Mouse (Mus musculus) spleen, postnatal 4 days (tissue): ENCODE measurements around the gene Cat.
A peak's percentile ranks its signal among the peaks of the same experiment; 100 is the strongest.

Experiments used
- DNase-seq, 2 experiments: peaks; one replicate each; pipeline ENCODE4 v3.0.0; 2022; ENCODE audit warnings: low spot score in 2 of 2

Cat gene

DNA sequence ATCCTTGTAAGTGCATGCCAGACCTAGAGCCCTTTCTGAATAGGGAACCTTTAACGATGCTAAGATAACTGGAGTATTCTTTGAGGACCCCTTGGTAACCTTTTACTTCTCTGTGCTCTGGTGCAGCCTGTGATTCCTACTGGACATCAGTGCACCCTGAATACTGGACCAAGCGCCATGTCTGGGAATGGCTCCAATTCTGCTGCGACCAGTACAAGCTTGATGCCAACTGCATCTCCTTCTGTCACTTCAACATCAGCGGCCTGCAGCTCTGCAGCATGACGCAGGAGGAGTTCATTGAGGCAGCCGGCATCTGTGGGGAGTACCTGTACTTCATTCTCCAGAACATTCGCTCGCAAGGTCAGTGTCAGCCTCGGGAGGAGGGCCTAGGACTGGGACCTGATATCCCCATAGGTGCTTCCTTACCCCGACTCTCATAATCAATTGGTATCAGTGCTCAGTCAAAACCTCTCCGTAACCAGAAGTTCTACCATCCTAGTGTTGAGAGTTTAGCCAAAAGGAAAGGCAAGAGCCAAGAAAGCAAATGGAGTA lies 45.8 kb downstream of the Cat start:
- no peak for DNase-seq

DNA sequence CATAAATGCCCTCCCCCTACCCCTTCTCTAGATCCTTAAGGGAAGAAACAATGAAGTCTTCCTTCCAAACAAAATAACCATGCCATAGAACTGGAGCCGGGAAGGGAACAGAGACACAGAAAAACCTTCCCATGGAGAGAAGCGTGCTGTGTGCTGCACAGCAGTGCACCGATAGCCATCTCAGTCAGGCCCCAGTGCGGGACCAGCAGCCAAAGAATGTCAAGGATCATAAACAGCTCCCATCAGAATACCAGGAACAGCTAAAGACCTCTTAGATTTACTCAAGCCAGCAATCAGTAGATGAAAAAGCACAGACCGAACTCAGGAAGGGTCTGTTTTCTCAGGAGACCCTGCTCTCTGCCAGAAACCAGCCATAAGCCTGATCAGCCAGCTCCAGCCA lies 48.4 kb downstream of the Cat start:
- no peak for DNase-seq

DNA sequence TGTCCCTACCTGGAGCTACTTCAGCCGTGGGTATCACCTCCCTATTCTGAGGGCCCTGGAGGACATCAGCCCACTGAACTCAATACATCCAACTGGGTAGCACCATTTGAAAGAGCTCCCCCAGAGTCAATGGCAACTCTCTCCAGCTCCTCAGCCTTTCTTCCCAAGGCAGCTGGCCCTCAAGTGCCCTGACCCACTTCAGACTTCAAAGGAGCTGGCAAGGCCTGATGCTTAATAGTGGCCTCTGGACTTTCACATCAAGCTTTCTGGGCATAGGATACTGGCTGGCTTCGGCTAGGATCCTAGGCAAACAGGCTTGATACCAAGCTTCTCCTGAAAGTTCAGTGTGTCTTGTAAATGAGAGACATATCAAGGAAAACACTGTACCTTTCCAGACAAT lies 49.9 kb downstream of the Cat start:
- DNase-seq, result no peak

- no peak for DNase-seq
Measured at GRCm38 (mm10) chr2:103432695-103433275, 52.2 kb downstream of the Cat start.

DNA sequence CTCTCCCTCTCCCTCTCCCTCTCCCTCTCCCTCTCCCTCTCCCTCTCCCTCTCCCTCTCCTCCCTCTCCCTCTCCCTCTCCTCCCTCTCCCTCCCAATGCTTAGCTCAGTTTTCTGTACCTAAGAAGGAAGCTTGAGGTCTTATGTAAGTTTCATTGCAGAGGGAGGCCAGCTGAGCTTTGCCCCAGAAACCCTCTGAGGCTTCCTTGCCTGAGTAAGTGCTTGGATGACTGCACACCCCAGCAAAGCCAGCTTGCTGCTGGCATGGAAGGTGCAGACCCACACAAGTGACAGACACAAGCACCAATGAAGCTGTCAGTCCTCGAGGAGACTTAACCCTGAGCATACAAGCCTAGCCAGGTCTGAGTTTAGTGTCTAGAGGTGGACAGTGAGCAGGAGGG lies 54.2 kb downstream of the Cat start:
- DNase-seq, result no peak

- DNase-seq, result no peak
Measured at GRCm38 (mm10) chr2:103428356-103428755, 56.6 kb downstream of the Cat start.

DNA sequence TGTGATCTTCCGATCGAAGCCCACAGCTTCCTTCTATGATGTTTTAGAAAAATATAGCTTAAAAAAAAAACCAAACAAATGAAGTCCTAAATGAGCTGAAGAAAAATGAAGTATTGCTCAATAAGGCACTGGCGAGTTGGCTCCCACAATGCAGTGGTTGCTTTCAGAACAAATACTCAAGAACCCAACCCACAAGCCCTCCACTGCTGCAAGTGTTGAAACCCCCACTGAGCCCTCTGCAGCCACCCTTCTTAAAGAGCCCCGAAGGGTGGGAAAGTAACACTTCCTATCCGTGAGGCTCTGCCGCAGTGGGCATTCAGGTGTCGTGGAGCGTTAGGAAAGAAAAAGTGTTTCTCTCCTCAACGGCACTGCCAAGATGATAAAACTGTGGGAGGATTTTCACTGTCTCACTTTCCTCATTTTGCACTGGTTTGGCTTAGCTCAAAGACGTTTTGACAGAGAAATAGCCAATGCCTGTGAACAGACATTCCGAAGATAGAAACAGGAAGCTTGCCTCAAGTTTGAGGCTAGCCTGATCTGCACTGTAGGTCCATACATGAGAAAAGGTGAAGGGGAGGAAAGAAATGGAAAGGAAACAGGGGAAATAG lies 59.4 kb downstream of the Cat start:
- DNase-seq, result no peak

GRCm38 (mm10) chr2:103424349-103425026 lies 60.5 kb downstream of the Cat start:
- peak; percentile 40 to 81 for DNase-seq

DNA sequence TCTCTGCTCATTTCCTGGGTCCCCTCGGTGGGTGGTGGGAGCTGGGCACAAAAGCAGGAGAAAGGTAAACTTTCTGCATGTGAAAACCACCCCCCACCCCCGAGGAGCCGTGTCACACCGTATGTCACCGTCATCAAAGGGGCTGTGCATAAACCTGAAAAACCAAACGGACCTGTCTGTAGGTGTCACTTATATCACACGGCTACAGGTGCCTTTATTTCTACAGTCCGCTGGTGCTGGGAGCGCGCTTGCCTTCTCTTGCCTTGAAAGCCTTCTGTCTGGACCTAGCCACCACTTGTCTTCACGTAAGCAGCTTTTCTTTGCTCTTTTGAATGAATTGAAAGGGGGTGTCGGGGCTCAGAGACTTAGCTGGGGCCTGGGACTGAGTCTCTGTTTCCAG lies 61.1 kb downstream of the Cat start:
- DNase-seq, result no peak

DNA sequence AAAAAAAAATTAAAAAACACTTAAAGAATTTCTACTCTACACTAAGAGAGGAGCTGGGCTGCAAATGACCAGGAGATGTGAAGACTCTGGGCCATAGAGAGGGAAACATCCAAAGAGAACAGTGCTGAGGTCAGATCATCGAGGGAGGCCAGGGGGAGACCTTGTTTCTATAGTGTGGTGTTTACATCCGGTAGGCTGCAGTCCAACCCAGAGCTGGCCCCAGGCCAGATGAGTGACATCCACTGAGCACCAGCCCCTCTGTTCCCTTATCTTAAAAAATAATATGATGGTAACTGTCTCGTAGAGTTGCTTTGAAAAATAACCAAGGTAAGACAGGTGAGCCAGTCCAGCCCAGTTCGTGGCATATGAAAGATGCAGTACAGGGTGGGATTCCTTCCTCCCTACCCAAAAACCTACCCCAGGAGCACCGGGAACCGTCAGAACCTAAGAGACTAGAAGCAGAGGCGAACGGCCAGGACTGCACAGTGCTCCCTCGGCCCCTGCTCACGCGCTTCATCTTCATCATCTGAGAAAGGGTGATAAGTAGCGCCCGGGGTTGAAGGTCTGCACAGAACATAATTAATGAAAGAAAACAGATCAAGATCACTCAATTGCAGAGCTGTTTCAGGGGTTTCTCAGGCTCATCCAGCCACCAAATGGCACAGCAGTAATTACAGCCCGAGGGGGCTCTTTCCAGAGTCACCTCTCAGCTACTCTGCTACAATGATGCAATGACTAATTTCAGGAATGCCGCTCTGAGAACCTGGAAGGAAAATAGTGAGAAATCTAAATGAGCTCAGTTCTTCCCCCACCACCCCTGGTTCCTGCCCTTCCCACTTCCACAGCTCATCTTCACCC lies 64.1 kb downstream of the Cat start:
- no peak for DNase-seq

- DNase-seq, result no peak
Measured at GRCm38 (mm10) chr2:103415774-103416173, 69.2 kb downstream of the Cat start.

DNA sequence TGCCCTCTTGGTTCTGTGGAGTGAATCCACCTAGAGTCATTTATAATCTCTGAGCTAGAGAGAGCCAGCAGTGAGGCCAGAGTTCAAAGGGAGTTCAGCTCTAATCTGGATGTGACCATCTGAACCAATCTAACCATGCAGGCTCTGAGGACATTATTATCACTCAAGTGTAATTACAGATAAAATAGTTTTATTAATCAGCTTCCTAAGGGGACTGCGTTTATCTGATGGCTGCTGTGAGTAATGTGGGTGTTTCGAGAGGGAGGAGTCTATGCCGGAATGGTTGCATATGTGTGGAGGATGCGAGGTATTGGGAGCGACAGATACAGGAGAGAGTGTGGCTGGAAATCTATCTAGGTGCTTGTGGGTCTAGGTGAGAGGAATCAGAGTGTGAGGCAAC lies 71.6 kb downstream of the Cat start:
- no peak for DNase-seq

DNA sequence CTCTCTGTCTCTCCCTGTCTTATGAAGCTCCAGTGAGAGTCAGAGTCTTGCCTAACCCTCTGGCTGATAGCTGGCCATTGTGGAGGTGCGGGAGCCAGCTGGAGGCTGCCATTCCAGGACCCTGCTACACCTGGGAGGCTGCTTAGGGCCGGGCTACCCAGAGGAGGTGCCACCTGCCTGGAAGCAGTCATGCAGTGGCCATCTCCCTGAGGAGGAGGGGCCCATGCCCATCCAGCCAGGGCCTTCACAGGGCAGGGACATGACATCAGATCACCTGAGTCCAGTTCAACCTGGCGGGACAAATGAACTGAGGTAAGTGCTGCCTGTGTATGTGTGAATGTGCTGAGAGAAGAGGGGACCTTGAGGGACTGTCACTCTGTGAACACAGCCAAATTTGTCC lies 73.1 kb downstream of the Cat start:
- DNase-seq, result no peak

DNA sequence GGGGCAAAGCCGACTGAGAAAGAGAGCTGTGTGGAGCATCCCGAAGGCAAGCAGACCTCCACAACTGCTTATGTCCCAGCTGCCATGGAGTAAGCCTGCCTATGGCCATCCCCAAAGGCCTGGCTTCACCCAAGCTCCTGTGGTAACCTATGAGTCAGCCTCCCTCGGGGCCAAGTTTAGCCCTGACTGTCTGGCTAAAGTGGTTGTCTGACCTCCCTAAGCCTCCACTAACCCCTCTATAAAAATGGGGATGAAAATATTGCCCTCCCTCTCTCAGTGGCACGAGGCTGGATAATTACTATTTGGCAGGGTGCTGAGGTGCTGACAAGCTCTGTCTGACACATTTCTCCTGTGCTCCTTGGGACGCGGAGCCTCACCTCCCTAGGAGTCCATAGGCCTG lies 73.6 kb downstream of the Cat start, which contains the start of gene Elf5:
TSS of gene Elf5 (plus strand) at position 341 of the 400 bp plus-strand sequence.
- DNase-seq, result no peak

- no peak for DNase-seq
Measured at GRCm38 (mm10) chr2:103406239-103406638, 78.7 kb downstream of the Cat start.
